Mouse (Mus musculus): Measurements from ENCODE around the gene Uri1.

- no peak for TF ChIP-seq CTCF (IDR thresholded peaks at IDR 0.05)
- TF ChIP-seq POLR2A (IDR thresholded peaks at IDR 0.05; ENCODE audit: insufficient read depth, low read depth, low read length): no peak
Measured at GRCm38 (mm10) chr7:37984866-37985265, 38.5 kb downstream of the Uri1 start.
